Mouse (Mus musculus): ENCODE measurements at regions not wholly inside any gene's neighbourhood (a gene's known extent, or its start where the extent isn't known, plus 50 kb on each side); places are given as distances from the start of the nearest gene placed in this dataset.

DNA sequence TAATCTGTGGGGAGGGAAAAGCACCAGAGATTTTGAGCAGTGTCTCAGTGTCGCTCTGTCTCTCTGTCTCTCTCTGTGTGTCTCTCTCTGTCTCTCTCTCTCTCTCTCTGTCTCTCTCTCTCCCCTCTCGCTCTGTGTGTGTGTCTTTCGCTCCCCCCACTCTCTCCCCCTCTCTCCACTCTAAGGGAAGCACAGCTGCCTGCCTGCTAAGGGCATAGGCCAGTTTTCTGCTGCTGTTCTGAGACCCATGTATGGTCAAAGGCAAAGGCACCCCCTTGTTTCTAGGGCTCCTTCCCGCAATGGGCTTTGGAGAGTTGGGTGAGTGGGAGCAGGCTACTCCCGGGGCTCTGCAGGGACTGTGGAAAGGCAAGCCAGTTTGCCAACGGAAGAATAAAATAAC lies 192.2 kb downstream of the Lmo4 start:
- no peak for DNase-seq (ENCODE audit: low read depth, low spot score)

DNA sequence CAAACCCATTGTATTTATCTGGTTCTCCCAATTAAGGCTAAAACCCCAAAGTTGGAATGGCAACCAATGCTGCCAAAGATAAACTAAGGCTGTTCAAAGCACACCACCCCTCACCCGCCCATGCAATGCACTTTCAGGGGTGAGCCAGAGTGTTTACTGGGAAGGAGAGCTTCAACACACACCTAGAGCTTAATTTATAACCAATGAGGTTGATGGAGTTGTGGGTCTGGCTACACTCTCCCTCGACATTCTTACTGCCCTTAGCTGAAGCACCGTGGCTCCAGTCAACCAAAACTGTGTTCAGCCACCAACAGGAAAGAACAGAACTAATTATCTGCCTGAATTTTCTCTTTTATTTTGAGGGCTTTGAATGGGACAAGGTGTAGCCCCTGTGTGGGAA lies 192.8 kb downstream of the Lmo4 start:
- no peak for DNase-seq (ENCODE audit: low read depth, low spot score)

DNA sequence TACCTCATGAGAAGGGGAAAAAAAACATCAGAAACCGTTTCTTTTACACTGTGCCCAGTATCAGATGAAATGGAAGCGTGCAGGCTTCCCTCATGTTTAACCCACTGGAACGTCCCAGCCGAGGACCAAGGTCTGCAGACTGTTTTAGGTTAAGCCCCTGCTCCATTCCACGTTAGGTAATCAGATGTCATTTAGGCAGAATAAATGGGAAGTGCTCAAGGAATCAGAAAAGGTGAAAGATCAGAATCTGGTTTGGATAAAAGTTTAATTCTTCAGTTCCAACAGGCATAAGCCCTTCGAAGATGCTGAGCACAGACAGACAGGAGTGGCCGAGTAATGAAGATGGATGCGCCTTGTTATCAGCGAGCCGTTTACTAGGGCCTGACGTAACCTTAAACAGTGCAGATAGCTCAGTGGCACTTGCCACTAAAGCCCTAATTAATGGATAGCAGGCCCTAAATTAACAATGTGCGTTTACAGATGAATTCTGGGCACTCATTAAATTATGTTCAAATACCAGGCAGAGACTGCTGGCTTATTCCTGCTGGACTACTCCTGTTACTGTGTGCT lies 193.5 kb downstream of the Lmo4 start:
- DNase-seq (ENCODE audit: low read depth, low spot score) = no peak

- DNase-seq (ENCODE audit: low read depth, low spot score) = no peak
Measured at GRCm38 (mm10) chr3:144010558-144010957, 194.5 kb downstream of the Lmo4 start.

DNA sequence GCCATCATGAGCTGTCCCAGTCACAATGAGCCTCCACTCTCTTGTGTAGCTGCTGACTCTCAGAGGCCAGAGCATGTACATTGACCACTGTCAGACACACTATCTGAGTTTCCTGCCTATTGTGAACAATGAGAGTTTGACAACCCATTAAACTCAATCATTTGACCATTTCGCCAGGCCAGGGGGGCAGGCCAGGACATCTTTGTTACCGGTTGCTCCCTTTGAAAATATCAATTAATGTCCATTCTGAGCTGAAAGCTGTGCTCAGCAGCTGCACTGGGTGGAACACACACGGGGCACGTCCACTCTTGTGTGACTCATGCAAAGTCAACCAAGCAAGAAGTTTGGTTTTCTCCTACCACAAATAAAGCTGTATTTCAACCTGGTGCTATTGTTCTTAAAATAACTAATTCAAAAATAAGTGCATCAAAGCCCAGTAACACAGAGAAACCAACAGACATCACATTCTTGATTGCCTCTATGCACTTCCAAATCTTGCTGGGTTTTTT lies 197.9 kb downstream of the Lmo4 start:
- DNase-seq (ENCODE audit: low read depth, low spot score) = no peak

DNA sequence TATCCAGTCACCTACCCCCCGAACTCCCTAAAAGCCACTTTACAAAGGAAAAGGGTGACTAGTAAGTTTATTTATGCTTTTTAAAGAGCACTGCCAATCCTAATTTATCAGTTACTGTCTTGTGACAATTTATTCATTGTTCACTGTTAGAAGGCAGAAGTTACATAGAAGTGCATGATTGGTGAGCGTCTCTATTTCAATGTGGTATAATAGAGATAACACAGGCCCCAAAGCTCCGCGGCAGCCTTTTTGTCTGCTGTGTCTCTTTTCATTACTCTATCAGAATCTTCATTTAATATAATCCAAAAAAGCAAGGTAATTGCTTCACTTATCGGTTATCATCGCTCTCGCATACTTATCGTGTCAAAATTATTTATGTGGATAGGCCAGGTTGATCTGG lies 207.1 kb downstream of the Lmo4 start:
- DNase-seq (ENCODE audit: low read depth, low spot score) = no peak

DNA sequence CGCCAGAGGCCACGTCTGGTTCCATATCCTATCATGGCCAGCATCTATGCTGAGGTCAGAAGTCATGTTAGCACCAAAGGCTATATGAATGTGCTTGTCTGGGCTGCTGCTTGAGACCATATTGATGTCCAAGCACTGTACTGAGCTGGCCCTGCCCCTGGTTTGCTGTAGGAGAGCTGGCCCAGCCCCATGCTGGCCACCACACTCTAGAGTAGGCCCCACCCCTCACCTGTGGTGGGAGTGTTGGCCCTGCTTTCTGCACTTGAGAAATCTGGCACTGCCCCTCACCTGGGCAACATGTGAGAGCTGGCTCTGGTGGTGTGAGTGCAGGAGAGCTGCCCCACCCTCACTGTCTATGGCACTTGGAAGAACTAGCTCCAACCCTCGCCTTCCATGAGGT lies 210.0 kb downstream of the Lmo4 start:
- no peak for DNase-seq (ENCODE audit: low read depth, low spot score)

DNA sequence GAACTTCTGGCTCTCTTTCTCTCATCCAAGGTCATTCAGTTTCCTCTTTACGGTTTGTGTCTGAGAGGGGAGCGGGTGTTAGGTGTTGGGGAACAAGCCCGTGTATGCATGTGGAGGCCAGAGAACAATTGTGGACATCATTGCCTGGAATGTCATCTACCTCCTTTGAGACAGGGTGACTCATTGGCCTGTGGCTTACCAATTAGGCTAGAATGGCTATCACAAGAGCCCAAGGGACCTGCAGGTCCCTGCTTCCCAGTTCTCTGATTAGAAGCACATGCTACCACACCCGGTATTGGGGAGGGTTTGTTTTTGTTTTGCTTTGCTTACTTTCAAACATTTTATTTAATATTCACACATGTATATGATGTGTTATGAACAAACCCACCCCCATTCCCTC lies 216.0 kb downstream of the Lmo4 start:
- no peak for DNase-seq (ENCODE audit: low read depth, low spot score)

DNA sequence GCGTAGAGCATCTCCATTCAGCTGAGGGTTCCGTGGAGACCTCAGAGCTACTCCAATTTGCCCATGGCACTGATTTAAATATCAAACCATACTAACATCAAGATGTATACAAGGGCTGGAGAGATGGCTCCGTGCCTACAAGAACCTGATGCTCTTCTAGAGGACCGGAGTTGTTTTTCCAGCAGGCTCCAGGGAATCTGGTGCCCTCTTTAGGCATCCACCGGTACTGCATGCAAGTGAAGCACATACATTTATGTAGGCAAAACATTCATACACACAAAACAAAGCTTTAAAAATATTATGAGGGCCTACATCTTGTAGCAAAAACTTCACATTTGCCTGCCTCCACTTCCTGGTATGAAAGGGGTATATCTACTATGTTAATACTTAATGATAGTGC lies 217.0 kb downstream of the Lmo4 start:
- DNase-seq (ENCODE audit: low read depth, low spot score) = no peak

GRCm38 (mm10) chr3:143986798-143987197 lies 218.2 kb downstream of the Lmo4 start:
- DNase-seq (ENCODE audit: low read depth, low spot score) = no peak

DNA sequence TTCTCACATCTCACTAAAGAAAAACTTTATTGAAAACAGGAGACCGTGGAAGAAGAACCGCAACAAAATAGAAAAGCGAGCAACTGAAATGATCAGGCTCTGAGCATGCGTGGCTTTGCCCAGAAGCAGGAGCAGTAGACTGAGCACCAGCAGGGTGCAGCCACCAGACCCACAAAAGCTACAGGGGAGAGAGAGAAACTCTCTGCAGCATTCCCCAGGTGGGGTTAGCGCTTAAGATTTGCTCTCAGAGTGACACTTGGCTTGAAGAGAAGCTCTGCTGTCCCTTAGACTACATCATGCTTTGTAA lies 218.9 kb downstream of the Lmo4 start:
- no peak for DNase-seq (ENCODE audit: low read depth, low spot score)

DNA sequence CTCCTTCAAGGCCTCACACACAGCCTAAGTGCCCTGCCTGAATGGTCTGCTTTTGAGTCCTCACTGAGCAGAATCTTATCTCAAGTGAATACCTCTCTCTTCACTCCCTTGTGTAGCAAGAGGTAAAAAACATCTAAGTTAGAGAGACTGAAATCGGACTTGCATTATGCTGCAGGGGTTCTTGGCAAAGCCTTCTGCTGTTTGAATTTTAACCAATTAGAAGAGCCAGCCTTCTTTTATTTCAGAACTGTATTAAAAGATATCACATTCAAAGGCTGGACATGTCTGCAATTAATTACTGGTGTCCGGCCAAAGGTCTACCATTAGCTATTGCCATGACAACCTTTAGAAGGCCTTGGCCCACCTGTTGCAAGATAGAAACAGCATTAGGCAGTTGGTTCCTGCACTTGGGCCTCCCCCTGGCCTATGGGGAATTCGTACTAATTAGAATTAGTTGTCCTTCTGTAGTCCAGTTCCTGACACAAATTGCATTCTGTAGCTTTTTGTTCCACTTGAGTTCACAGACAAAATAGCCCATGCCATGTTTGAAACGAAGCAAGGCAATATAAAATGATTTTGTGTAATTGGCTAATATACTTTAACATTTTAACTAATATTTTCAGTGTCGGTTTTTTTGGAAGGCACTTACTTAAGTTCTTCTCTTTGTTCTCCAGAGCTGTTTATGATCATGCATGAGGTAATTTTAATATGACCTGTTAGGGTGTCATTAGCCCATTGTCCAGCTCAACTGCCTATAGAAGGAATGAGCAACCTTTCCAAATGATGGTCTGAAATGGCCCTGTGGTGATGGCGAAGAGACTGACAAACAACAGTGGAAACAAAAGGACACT lies 219.4 kb downstream of the Lmo4 start:
- no peak for DNase-seq (ENCODE audit: low read depth, low spot score)

- no peak for DNase-seq (ENCODE audit: low read depth, low spot score)
Measured at GRCm38 (mm10) chr3:143978703-143979102, 226.3 kb downstream of the Lmo4 start.

GRCm38 (mm10) chr3:143977886-143978447 lies 227.1 kb downstream of the Lmo4 start:
- DNase-seq (ENCODE audit: low read depth, low spot score) = no peak

DNA sequence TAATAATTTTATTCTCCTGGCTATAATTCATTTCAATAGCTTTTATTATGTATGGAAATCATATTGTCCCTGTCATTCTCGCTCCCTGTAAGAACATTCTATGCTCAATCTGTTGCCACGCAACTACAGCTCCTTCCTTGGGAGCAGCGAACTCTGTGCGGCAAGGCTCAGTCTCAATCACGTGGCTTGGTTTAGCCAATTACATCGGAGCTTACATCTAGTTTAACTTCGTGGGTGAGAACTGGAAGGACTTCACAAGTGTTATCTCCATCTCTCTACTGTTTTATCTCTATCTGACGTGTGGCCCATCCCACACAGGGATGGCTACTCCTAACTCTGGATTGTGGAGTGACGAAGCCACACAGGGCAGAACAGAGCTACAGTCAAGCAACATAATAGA lies 231.4 kb downstream of the Lmo4 start:
- DNase-seq (ENCODE audit: low read depth, low spot score) = no peak

GRCm38 (mm10) chr3:143972351-143972750 lies 232.7 kb downstream of the Lmo4 start:
- DNase-seq (ENCODE audit: low read depth, low spot score) = no peak

DNA sequence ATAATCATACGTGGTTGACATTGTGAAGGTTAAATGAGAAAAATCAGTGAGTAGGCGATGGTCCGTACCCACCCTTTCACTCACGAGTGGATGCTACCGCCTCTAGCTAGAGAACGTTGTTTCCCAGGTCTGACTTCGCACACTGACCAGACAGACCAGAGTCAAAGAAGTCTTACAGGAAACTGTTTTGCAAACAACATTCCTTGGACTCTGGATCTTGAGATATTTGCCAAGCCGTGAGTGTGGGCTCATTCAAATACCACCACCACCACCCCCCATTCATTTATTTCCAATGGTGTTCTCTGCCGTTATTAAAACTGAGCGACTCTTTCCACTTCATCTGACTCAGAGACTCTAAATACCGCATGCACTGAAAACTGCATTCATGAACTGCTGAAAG lies 234.2 kb downstream of the Lmo4 start:
- DNase-seq (ENCODE audit: low read depth, low spot score) = no peak

DNA sequence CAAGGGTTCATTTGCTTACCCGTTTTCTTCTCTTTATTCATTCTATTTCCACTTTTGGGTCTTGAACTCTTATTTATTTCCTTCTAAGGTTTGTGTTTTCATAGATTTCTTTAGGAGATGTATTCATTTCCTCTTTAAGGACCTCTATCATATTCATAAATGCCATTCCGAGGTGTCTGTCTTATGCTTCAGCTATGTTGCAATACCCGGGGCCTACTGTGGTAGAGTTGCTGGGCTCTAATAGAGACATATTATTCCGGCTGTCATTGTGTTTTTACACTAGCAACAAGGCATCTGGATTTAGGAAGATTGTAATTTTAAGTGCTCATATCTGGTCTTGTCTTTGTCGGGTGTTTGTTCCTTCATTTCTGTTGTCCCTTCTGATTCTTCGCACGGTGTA lies 249.5 kb downstream of the Lmo4 start:
- no peak for DNase-seq (ENCODE audit: low read depth, low spot score)

- no peak for DNase-seq (ENCODE audit: low read depth, low spot score)
Measured at GRCm38 (mm10) chr3:143954822-143955221, 250.2 kb downstream of the Lmo4 start.

DNA sequence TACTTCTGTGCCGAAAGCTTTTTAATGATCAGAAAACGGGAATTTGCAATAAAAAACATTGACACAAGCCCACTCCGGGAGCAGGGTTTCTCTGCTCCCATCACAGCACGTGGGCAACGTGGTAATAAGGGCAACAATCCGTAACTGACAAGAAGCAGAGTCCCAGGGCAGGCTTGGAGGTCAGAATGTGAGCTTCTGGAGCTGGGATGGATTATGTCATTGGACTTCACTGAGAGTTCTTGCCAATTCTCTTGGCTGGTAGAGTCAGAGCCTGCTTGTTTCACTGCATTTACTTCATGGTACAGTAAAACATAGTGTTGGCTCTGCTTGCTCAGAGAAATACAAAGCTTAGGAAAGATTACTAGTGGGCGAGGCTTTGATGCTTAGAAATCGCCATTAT lies 252.7 kb downstream of the Lmo4 start:
- DNase-seq (ENCODE audit: low read depth, low spot score) = no peak

GRCm38 (mm10) chr3:143949656-143950055 lies 255.4 kb downstream of the Lmo4 start:
- DNase-seq (ENCODE audit: low read depth, low spot score) = no peak

- DNase-seq (ENCODE audit: low read depth, low spot score) = no peak
Measured at GRCm38 (mm10) chr3:143949026-143949637, 255.9 kb downstream of the Lmo4 start.

- DNase-seq (ENCODE audit: low read depth, low spot score) = no peak
Measured at GRCm38 (mm10) chr3:143947938-143948267, 257.1 kb downstream of the Lmo4 start.

All from brain, embryonic 18.5 days (tissue).